Mouse (Mus musculus) 416B (cell line): ENCODE data around the gene Sqstm1.
A peak's percentile ranks its signal among the peaks of the same experiment; 100 is the strongest.

Source experiments
- DNase-seq: peaks from one replicate; pipeline ENCODE4 v3.0.0; 2011; ENCODE audit warnings: low read depth

Sqstm1 gene

DNA sequence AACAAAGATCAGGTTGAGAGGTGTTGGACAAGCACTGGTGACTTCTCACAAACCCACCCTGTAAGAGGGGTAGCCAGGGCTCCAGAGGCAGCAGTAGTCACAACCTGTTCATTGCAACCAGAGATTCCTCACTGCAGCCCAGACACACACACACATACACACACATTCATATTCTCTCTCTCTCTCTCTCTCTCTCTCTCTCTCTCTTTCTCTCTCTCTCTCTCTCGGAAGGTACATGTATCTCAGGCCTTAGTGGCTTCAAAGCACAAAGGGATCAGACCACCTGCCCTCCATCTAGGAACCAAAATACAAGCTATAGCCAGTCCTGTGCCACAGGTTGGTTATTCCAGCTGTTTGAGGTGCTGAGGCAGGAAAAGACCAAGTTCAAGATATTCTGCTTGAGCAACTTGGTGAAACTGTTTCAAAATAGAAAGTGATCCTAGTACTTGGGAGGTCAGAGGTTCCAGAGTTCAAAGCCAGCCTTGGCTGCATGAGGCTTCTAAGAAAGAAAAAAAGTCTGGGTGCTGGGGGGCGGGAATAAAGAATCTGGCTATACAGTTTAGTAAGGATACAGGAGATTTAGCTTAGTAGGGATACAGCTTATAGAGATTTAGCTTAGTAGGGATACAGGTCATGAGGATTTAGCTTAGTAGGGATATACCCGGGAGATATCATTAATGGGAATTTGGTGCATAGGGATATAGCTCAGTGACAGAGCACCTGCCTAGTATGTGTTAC is 864 bp upstream of the Sqstm1 start:
- peak; percentile 53 for DNase-seq

- peak; percentile 96 for DNase-seq
These were observed 524 bp downstream of the Sqstm1 start for GRCm38 (mm10) chr11:50210101-50210504.

DNA sequence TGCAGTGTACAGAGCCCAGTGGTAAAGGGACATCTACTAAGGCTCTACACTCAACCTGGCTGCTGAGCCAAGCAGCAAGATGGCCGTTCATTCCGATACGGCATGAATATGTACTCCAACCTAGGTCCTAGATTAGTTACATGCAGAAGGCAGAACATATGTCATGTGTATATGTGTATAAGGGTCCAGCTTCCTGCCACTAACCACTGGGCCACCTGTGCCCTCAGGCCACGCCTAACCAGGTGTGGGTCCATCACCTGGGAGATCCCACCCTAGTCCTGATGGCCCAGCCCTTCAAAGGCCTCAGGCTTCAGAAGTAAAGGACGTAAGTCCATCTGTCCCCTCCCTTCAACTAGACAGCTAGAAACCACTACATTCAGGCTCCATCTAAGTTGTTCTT is 2.6 kb downstream of the Sqstm1 start:
- DNase-seq, result no peak

- no peak for DNase-seq
These were observed 3.3 kb downstream of the Sqstm1 start for GRCm38 (mm10) chr11:50207344-50207743.

GRCm38 (mm10) chr11:50206037-50206436 is 4.6 kb downstream of the Sqstm1 start:
- DNase-seq, result no peak

DNA sequence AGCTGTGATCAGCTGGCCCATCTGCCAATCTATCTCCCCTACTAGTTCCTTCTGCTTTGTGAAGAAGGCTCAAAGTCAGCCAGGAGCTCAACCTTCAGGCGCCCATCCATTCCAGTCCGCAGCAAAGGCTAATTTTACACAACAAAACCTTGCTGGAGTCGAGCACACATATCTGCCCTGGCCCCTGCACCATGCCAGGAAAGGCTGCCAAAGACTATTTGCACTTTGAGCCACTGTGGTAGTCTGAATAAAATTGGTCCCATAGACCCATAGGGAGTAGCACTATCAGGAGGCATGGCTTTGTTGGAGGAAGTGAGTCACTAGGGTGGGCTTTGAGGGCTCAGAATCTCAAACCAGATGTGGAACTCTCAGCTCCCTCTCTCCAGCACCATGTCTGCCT is 5.2 kb downstream of the Sqstm1 start:
- DNase-seq, result peak; percentile 39

DNA sequence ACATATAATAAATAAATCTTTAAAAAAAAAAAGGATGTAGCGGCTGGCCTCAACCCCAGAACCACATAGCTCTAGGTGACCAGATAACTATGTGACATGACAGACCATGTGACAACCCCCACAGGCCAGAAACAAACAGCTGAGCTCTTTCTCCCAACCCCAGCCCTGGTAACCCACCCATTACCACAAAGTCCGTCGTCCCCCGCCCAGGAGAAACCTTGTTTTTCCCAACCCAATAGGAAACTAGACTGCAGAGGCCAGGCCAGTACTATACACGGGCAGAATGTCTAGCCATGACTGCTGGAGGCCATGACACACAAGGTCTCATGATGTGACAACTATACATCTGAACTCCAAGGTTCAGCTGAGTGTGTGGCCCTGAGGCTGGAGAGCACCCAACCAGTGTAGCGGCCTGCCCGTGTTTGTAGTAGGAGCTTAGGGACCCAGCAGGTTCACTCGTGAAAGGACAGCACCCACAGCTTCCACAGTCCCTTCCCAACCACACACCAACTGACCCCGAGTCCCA is 7.3 kb downstream of the Sqstm1 start:
- DNase-seq, result no peak

DNA sequence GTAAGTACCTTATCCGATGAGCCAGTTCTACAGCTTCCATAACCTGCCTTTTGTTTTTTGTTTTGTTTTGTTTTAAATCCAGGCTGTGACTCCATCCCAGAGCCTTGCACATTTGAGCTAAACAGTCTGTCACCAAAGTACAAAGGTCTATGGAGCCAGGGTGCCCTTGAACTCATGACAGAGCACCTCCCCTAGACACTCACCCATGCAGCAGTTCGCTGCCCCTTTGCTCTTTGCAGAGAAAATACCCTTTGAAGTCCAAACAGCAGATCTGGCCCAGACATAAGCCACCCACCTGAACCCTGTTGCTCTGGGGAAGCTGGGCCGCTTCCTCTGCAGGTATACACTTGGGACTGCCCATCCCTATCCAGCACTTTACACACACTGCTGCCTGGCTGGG is 9.0 kb downstream of the Sqstm1 start:
- DNase-seq, result no peak

DNA sequence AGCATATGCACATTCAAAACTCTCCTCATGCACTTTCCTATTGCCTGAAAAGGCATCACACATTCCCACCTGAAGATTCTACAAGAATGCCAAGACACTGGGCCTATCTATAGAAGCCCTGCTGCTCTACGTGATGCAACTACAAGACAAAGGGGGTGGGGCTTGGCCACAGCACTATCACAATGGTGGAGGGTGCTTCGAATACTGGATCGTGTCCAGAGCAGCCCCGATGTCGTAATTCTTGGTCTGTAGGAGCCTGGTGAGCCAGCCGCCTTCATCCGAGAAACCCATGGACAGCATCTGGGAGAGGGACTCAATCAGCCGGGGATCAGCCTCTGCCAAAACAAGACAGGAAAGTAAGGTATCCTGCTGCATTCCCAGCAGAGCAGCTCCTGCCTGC is 10.0 kb downstream of the Sqstm1 start:
- peak; percentile 51 for DNase-seq

DNA sequence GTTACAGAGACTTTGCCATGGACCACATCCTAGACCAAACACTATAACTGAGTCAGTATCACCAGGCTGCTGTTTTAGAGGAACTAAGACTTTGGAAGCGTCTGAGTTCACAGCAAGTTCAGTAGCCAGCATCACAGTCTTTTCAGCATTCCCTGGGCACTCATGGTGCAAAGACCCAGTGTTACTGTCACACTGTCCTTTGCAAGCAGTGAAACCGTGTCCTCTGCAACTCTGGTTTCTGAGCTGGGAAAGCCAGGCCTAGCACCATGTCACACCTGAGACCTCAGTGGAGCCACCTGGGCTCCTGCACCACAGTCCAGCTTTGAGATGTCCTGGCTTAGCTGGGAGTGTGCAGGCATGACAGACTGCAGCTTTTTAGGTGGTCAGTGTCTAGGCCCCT is 11.7 kb downstream of the Sqstm1 start:
- DNase-seq, result no peak

DNA sequence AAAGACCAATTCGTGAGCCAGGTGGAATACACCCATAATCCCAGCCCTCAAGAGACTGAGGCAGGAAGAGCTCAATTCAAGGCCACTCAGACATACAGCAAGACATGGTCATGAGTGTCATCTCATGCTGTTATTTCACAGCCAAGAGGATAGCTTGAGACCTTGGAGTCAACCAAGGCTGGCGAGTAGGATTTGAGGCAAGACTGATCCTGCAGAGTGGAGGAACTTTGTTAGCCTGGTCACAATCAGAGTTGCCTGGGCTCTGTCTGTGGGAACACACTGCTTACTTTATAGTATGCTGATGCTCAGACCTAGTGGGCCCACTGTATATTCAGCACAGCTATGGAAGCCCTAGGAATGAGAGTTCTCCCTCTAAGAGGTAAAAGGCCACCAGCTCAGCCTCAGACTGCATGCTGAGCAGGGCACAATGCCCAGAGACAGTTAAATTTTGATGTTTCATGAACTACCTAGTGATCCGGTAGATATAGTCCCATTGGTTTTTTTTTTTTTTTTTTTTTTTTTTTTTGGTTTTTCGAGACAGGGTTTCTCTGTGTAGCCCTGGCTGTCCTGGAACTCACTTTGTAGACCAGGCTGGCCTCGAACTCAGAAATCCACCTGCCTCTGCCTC is 12.3 kb downstream of the Sqstm1 start:
- DNase-seq, result no peak

- DNase-seq, result no peak
These were observed 13.1 kb downstream of the Sqstm1 start for GRCm38 (mm10) chr11:50197500-50197899.

GRCm38 (mm10) chr11:50194793-50195192 is 15.8 kb downstream of the Sqstm1 start:
- no peak for DNase-seq

DNA sequence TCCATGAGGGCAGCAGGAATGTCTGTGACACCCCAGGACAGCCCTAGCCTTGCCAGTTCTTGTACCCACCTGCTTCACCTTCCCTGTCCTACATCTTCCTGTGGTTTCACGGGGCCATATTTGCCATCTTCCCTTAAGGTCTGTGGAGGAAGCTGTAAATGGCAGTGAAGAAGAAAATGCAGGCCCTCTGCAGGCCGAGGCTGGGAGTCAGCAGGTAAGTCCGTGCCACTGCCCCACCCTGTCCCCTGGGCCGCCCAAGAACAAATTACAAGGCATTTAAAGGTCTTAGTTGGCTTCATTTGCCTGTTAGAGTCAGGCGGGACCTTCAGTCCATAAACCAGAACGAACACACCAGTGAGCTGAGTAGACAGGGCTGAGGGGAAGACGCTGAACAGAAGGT is 16.6 kb downstream of the Sqstm1 start:
- no peak for DNase-seq

GRCm38 (mm10) chr11:50192278-50192677 is 18.3 kb downstream of the Sqstm1 start:
- DNase-seq, result no peak

DNA sequence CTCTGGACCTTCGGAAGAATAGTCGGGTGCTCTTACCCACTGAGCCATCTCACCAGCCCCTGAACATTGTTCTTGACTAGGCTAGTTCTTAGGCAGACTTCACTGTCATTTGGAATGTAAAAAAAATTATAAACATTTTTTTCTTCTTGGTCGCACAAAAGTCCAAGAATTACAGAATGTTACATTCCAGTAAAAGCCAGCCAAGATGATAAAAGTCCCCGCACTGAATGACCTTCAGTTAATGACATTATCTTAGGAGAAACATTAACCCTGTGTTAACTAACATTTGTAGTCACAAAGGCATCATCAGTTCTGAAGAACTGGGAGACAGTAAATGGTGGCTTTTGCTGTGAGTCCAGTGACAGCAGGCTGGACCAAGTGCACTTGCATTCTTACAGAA is 20.3 kb downstream of the Sqstm1 start:
- no peak for DNase-seq

GRCm38 (mm10) chr11:50188682-50189081 is 21.9 kb downstream of the Sqstm1 start:
- no peak for DNase-seq

DNA sequence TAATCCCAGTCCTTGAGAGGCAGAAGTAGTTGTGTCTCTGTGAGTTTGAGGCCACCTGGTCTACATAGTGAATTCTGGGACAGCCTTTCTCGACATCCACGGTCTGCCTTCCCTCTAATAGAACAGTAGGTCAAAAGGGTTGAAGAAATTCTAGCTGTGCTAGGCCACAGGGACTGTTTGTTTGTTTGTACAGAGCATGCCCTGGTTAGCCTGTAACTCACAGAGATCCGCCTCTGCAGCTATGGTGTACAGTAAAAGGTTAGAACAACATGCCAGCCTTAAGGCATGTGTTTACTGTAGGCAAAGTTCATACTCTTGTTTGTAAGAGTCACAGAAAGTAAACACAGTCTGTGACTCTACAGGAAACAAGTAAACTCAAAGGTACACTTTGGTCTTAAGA is 25.8 kb downstream of the Sqstm1 start:
- no peak for DNase-seq

- no peak for DNase-seq
These were observed 27.9 kb downstream of the Sqstm1 start for GRCm38 (mm10) chr11:50182702-50183101.

- no peak for DNase-seq
These were observed 30.0 kb downstream of the Sqstm1 start for GRCm38 (mm10) chr11:50180478-50181231.

DNA sequence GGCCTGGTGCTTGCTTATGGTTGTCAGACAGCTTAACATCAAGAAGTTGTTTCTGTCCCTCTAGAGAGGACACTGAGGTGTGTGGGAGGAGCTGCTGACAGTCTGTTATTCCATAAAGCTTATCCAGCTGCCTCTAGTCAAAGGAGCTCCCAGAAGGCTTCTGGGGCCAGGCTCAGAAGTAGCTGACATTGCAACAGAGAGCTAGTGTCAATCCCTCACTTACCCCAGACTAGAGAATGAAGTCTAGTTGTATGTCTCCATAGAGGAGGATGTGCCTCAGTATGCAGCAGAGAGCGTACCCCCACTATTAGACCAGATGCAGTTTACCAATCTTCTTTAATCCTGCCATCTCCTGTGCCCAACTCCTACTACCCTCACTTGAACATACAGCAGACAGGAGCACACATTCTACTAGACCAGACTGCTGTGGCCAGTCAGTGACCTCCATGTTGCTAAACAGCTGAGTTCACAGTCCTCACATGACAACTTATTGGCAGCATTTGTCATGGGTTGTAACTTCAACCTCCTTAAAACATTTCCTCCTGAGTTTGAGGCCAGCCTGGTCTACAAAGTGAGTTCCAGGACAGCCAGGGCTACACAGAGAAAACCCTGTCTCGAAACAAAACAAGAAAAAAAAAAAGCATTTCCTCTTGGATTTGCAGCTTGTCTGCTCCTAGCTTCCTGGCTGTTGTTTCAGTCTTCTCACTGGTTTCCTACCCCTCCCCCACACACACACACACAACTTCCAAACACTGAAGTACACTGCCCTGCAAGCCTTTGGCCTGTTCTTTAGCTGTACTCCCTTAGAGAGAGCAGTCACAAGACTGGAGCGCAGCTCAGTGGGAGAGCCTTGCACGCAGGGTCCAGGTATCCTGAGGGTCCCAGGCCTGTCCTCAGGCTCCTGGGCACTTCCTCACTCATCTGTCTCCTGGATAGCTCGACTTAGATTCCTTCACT is 31.8 kb downstream of the Sqstm1 start:
- no peak for DNase-seq

GRCm38 (mm10) chr11:50177111-50177510 is 33.5 kb downstream of the Sqstm1 start:
- DNase-seq, result no peak
